Mouse (Mus musculus) CH12.LX (cell line): ENCODE measurements around the gene Kmt2a. TPM values are rescaled to one million over a fixed set of nuclear protein-coding genes. Genes with fewer than 3 reads are reported as not detected.

Source experiments
- DNase-seq: peaks from one replicate; pipeline ENCODE4 v3.0.0-alpha.2; 2013; ENCODE audit errors: extremely low read depth
- H3K27ac ChIP-seq: 2 replicates; pipeline ENCODE4 v1.5.1; 2012; ENCODE audit warnings: low read depth, mild to moderate bottlenecking, control low read depth, moderate library complexity; ENCODE audit not compliant: insufficient read depth
- H3K27me3 ChIP-seq: replicated peaks from 2 replicates; pipeline ENCODE3; 2012; ENCODE audit warnings: inconsistent platforms
- H3K36me3 ChIP-seq, 2 experiments: replicated peaks in 1 of 2; 2 replicates each; pipeline versions ENCODE3 to v1.6.1; 2012; ENCODE audit warnings: inconsistent platforms in 1 of 2, low read length in 1 of 2, mild to moderate bottlenecking in 1 of 2, mixed read lengths in 1 of 2, moderate library complexity in 1 of 2; ENCODE audit not compliant: control insufficient read depth in 1 of 2, insufficient read depth in 1 of 2
- H3K4me1 ChIP-seq, 2 experiments: 2 replicates each; pipeline ENCODE4 v1.6.1; 2012; ENCODE audit warnings: inconsistent platforms in 1 of 2, moderate library complexity in 1 of 2; ENCODE audit not compliant: insufficient read depth in 2 of 2, control insufficient read depth in 1 of 2
- H3K4me2 ChIP-seq: 2 replicates; pipeline ENCODE4 v1.6.1; 2012; ENCODE audit warnings: low read depth, mild to moderate bottlenecking, control low read depth; ENCODE audit not compliant: poor library complexity, insufficient read depth, severe bottlenecking
- H3K4me3 ChIP-seq, 3 experiments: fragments of 150-350 bp in 1 of 3; sonication (generic) in 1 of 3; replicated peaks in 1 of 3; 2 replicates each; pipeline versions ENCODE3 to v1.5.1; 2011 to 2012; ENCODE audit warnings: low read depth in 2 of 3, low read length in 2 of 3, mild to moderate bottlenecking in 2 of 3, moderate library complexity in 2 of 3, control low read depth in 1 of 3, improper control_type of control experiment in 1 of 3, inconsistent platforms in 1 of 3, mixed read lengths in 1 of 3; ENCODE audit not compliant: poor library complexity in 1 of 3
- H3K79me2 ChIP-seq: replicated peaks from 2 replicates; pipeline ENCODE4 v1.6.1; 2012; ENCODE audit warnings: mild to moderate bottlenecking, moderate library complexity; ENCODE audit not compliant: control insufficient read depth, poor library complexity, insufficient read depth, severe bottlenecking; ENCODE audit errors: extremely low read depth
- H3K9ac ChIP-seq: 2 replicates; pipeline ENCODE4 v1.6.1; 2012; ENCODE audit warnings: low read depth, mild to moderate bottlenecking, control low read depth, moderate library complexity; ENCODE audit not compliant: insufficient read depth
- H3K9me3 ChIP-seq: replicated peaks from 2 replicates; pipeline ENCODE3; 2012; ENCODE audit warnings: low read length, inconsistent platforms, mixed read lengths
- BHLHE40 ChIP-seq: IDR thresholded peaks from 2 replicates; pipeline ENCODE4 v1.6.1; 2011; ENCODE audit warnings: mild to moderate bottlenecking, low read depth, low read length, improper control_type of control experiment
- CHD1 ChIP-seq: IDR thresholded peaks from 2 replicates; pipeline ENCODE4 v1.6.1; 2012; ENCODE audit warnings: low read depth, low read length, improper control_type of control experiment, inconsistent platforms
- CTCF ChIP-seq, 2 experiments: IDR thresholded peaks in 1 of 2; conservative IDR thresholded peaks in 1 of 2; 2 replicates each; pipeline ENCODE4 v1.5.1; 2011 to 2012; ENCODE audit warnings: low read depth in 2 of 2, low read length in 2 of 2, improper control_type of control experiment in 1 of 2, inconsistent platforms in 1 of 2, mild to moderate bottlenecking in 1 of 2, moderate library complexity in 1 of 2
- ELF1 ChIP-seq: IDR thresholded peaks from 2 replicates; pipeline ENCODE4 v1.6.1; 2014; ENCODE audit warnings: low read depth, mild to moderate bottlenecking, inconsistent platforms, low read length, improper control_type of control experiment
- IRF4 ChIP-seq: IDR thresholded peaks from 2 replicates; pipeline ENCODE4 v1.6.1; 2014; ENCODE audit warnings: low read depth, mild to moderate bottlenecking, inconsistent platforms, low read length, improper control_type of control experiment
- JUN ChIP-seq: IDR thresholded peaks from 2 replicates; pipeline ENCODE4 v1.6.1; 2011; ENCODE audit warnings: low read depth, mild to moderate bottlenecking, low read length, improper control_type of control experiment, moderate library complexity; ENCODE audit not compliant: insufficient read depth
- JUND ChIP-seq: conservative IDR thresholded peaks from 2 replicates; pipeline ENCODE4 v1.6.1; 2011; ENCODE audit warnings: low read depth, low read length, improper control_type of control experiment
- KAT2A ChIP-seq: IDR thresholded peaks from 2 replicates; pipeline ENCODE4 v1.6.1; 2012; ENCODE audit warnings: low read length, improper control_type of control experiment, inconsistent platforms; ENCODE audit not compliant: insufficient replicate concordance
- MAFK ChIP-seq: IDR thresholded peaks from 2 replicates; pipeline ENCODE4 v1.6.1; 2011; ENCODE audit warnings: low read length, improper control_type of control experiment; ENCODE audit not compliant: insufficient replicate concordance
- MXI1 ChIP-seq: IDR thresholded peaks from 2 replicates; pipeline ENCODE4 v1.6.1; 2011; ENCODE audit warnings: mild to moderate bottlenecking, low read depth, low read length, improper control_type of control experiment
- MYC ChIP-seq: IDR thresholded peaks from 2 replicates; pipeline ENCODE4 v1.6.1; 2011; ENCODE audit warnings: low read depth, mild to moderate bottlenecking, improper control_type of control experiment, low read length
- NRF1 ChIP-seq: IDR thresholded peaks from 2 replicates; pipeline ENCODE4 v1.6.1; 2014; ENCODE audit warnings: low read depth, mild to moderate bottlenecking, inconsistent platforms, low read length, improper control_type of control experiment, moderate library complexity
- PAX5 ChIP-seq: IDR thresholded peaks from 2 replicates; pipeline ENCODE4 v1.6.1; 2012; ENCODE audit warnings: low read length, inconsistent platforms, mixed read lengths
- POLR2AphosphoS2 ChIP-seq: IDR thresholded peaks from 2 replicates; pipeline ENCODE4 v1.6.1; 2011; ENCODE audit warnings: low read depth, low read length, improper control_type of control experiment
- RAD21 ChIP-seq: IDR thresholded peaks from 2 replicates; pipeline ENCODE4 v1.6.1; 2011; ENCODE audit warnings: low read depth, mild to moderate bottlenecking, low read length, improper control_type of control experiment, moderate library complexity
- RCOR1 ChIP-seq: conservative IDR thresholded peaks from 2 replicates; pipeline ENCODE4 v1.6.1; 2012; ENCODE audit warnings: low read depth, mild to moderate bottlenecking, inconsistent platforms, low read length, improper control_type of control experiment
- SIN3A ChIP-seq: IDR thresholded peaks from 2 replicates; pipeline ENCODE4 v1.6.1; 2012; ENCODE audit warnings: low read length, improper control_type of control experiment, inconsistent platforms
- TBP ChIP-seq: conservative IDR thresholded peaks from 2 replicates; pipeline ENCODE4 v1.6.1; 2011; ENCODE audit warnings: low read depth, low read length, improper control_type of control experiment
- UBTF ChIP-seq: IDR thresholded peaks from 2 replicates; pipeline ENCODE4 v1.6.1; 2012; ENCODE audit warnings: low read depth, mild to moderate bottlenecking, inconsistent platforms, low read length, improper control_type of control experiment, moderate library complexity
- USF2 ChIP-seq: conservative IDR thresholded peaks from 2 replicates; pipeline ENCODE4 v1.6.1; 2011; ENCODE audit warnings: low read depth, low read length, improper control_type of control experiment
- ZC3H11A ChIP-seq: IDR thresholded peaks from 2 replicates; pipeline ENCODE4 v1.6.1; 2012; ENCODE audit warnings: low read depth, mild to moderate bottlenecking, inconsistent platforms, low read length, improper control_type of control experiment
- dilution Hi-C: fragments of 300-500 bp; cut with MboI; formaldehyde crosslinking; loops from 2 replicates; pipeline ENCODE4 v1.14.3; 2020; ENCODE audit warnings: low sequenced_read_pairs; ENCODE audit not compliant: extremely low pct_unique_long_range_greater_than_20kb, extremely low pct_ligation_motif_present
- in situ Hi-C: fragments of 300-500 bp; cut with MboI; formaldehyde crosslinking; loops from 3 replicates; pipeline ENCODE4 v1.14.3; 2019; ENCODE audit warnings: low sequenced_read_pairs, low pct_ligation_motif_present, low pct_unique_long_range_greater_than_20kb, mixed read lengths
- polyA plus RNA-seq: library from polyadenylated mRNA; unstranded; fragments of >175 nt; gene quantifications from 2 replicates; pipeline ENCODE4 v1.2.1, GENCODE M21; 2012; ENCODE audit warnings: low read depth; ENCODE audit not compliant: insufficient read length
- total RNA-seq, 2 experiments: library from RNA; depleted of rRNA; stranded (reverse); fragments of 300-350 nt in 1 of 2; fragments of >200 nt in 1 of 2; gene quantifications; 2 replicates each; pipeline ENCODE4 v1.2.3; 2012 to 2014

The Kmt2a gene
- total and polyA plus RNA-seq, 3 experiments: 2.5 to 21.3 (median 7.2) TPM

- H3K36me3 ChIP-seq: no peaks in the 10 kb centered on the region
- no peaks in the 10 kb centered on the region for H3K79me2 ChIP-seq
- dilution Hi-C loops (no loop called here), in situ Hi-C loops (no loop called here)
- no peak overlapping the region for H3K27ac ChIP-seq
- no peaks in the 10 kb centered on the region for H3K27me3 ChIP-seq
- DNase-seq: no peak
- no peak overlapping the region for H3K4me3 ChIP-seq
- H3K4me2 ChIP-seq: no peak overlapping the region
- peaks cover 6 to 26% of the 10 kb centered on the region in 2 experiments; a peak in 3 of 4 replicates for H3K4me1 ChIP-seq
- no peak for TF ChIP-seq CTCF (conservative IDR thresholded peaks at IDR 0.05 in 1 of 2, IDR thresholded peaks at IDR 0.05 in 1 of 2; ENCODE audit: low read depth in 2 of 2, low read length in 2 of 2)
- TF ChIP-seq CHD1: no peak
- no peak for TF ChIP-seq MAFK
- TF ChIP-seq BHLHE40: no peak
- no peak for TF ChIP-seq MXI1
- no peak for TF ChIP-seq KAT2A
- no peak for TF ChIP-seq JUN
- TF ChIP-seq RCOR1: no peak
- TF ChIP-seq USF2: no peak
- no peak for TF ChIP-seq POLR2AphosphoS2
- TF ChIP-seq TBP: no peak
- TF ChIP-seq ZC3H11A: no peak
- TF ChIP-seq UBTF: no peak
- TF ChIP-seq PAX5: no peak
- no peak for TF ChIP-seq MYC
- TF ChIP-seq JUND: no peak
- no peak for TF ChIP-seq NRF1
- TF ChIP-seq SIN3A: no peak
- TF ChIP-seq IRF4: no peak
- TF ChIP-seq ELF1: no peak
- TF ChIP-seq, all 38 proteins: peak for 0
- no peaks in the 10 kb centered on the region for H3K9me3 ChIP-seq
- no peak overlapping the region for H3K9ac ChIP-seq
These were observed 10.1 kb upstream of the Kmt2a start for GRCm38 (mm10) chr9:44891210-44891609.

- H3K9me3 ChIP-seq: no peaks in the 10 kb centered on the region
- H3K27me3 ChIP-seq: no peaks in the 10 kb centered on the region
- TF ChIP-seq RAD21: no peak
- no peak for TF ChIP-seq CTCF (conservative IDR thresholded peaks at IDR 0.05 in 1 of 2, IDR thresholded peaks at IDR 0.05 in 1 of 2; ENCODE audit: low read depth in 2 of 2, low read length in 2 of 2)
- no peak for TF ChIP-seq TBP
- TF ChIP-seq RCOR1: no peak
- H3K4me2 ChIP-seq: no peak overlapping the region
- in situ Hi-C loops (no loop called here), dilution Hi-C loops (no loop called here)
- no peak for DNase-seq
- H3K4me3 ChIP-seq: no peak overlapping the region
- no peaks in the 10 kb centered on the region for H3K36me3 ChIP-seq
- H3K4me1 ChIP-seq: peaks cover 6 to 26% of the 10 kb centered on the region in 2 experiments; a peak in 3 of 4 replicates
- no peak overlapping the region for H3K9ac ChIP-seq
- no peak overlapping the region for H3K27ac ChIP-seq
- no peaks in the 10 kb centered on the region for H3K79me2 ChIP-seq
These were observed 9.0 kb upstream of the Kmt2a start for GRCm38 (mm10) chr9:44890122-44890521.
